Mouse (Mus musculus) monocyte, adult 59 days (primary cell): ENCODE results near the gene Pramef20. TPM values are rescaled to one million over a fixed set of nuclear protein-coding genes. Genes with fewer than 3 reads are reported as not detected.

Source experiments
- total RNA-seq, 2 experiments: library from RNA; stranded (reverse); gene quantifications; one replicate each; pipeline ENCODE4 v1.2.4; 2023

Gene Pramef20
- not detected for total RNA-seq

GRCm38 (mm10) chr4:144377911-144378310 lies at the start of gene Pramef20:
Gene Pramef20 (minus strand): TSS chr4:144377933.

GRCm38 (mm10) chr4:144408290-144408689 lies 30.6 kb upstream of the Pramef20 start, which contains the start of gene Pramef12:
Gene Pramef12 (minus strand): TSS chr4:144408464.

GRCm38 (mm10) chr4:144357642-144358041 lies 20.1 kb downstream of the Pramef20 start, which contains the start of gene Gm13119:
Gene Gm13119 (plus strand): TSS chr4:144357942.

GRCm38 (mm10) chr4:144329949-144330348 lies 47.8 kb downstream of the Pramef20 start, which contains the start of gene Gm13128:
Gene Gm13128 (plus strand): TSS chr4:144330249.

Other genes with a start within 250 kb of the Pramef20 start
- gene Oog3, start 215.3 kb downstream of the Pramef20 start, total RNA-seq = not detected
- gene Oog2, start 187.2 kb downstream of the Pramef20 start, total RNA-seq = not detected
- not detected for gene C87977, start 164.6 kb downstream of the Pramef20 start, total RNA-seq
- not detected for gene Pramel5, start 97.4 kb downstream of the Pramef20 start, total RNA-seq
- not detected for gene Gm13128, start 47.7 kb downstream of the Pramef20 start, total RNA-seq
- not detected for gene Gm13119, start 20.0 kb downstream of the Pramef20 start, total RNA-seq
- gene Pramef12, start 30.5 kb upstream of the Pramef20 start, total RNA-seq = not detected
- gene 1700012P22Rik, start 60.8 kb upstream of the Pramef20 start, total RNA-seq = not detected
- not detected for gene Gm9944, start 75.4 kb upstream of the Pramef20 start, total RNA-seq
- not detected for gene Aadacl3, start 85.8 kb upstream of the Pramef20 start, total RNA-seq
- not detected for gene 9430007A20Rik, start 141.9 kb upstream of the Pramef20 start, total RNA-seq
- gene Gm13124, start 187.2 kb upstream of the Pramef20 start, total RNA-seq = not detected
- not detected for gene Aadacl4, start 235.8 kb upstream of the Pramef20 start, total RNA-seq